Mouse (Mus musculus) adrenal gland, adult 2 months (tissue): ENCODE measurements around the gene Sema4b. TPM values are rescaled to one million over a fixed set of nuclear protein-coding genes. Genes with fewer than 3 reads are reported as not detected.

Experiments
- DNase-seq: peaks from one replicate; pipeline ENCODE4 v3.0.0; 2021
- polyA plus RNA-seq: library from polyadenylated mRNA; depleted of rRNA; stranded (reverse); fragments of >200 nt; gene quantifications from 2 replicates; pipeline ENCODE4 v1.2.3, GENCODE M21; 2012
- total RNA-seq, 2 experiments: library from RNA; stranded (reverse); gene quantifications; 2 replicates each; pipeline ENCODE4 v1.2.3; 2021

The Sema4b gene
- total and polyA plus RNA-seq, 3 experiments: 57.7 to 66.4 (median 65.8) TPM

DNA sequence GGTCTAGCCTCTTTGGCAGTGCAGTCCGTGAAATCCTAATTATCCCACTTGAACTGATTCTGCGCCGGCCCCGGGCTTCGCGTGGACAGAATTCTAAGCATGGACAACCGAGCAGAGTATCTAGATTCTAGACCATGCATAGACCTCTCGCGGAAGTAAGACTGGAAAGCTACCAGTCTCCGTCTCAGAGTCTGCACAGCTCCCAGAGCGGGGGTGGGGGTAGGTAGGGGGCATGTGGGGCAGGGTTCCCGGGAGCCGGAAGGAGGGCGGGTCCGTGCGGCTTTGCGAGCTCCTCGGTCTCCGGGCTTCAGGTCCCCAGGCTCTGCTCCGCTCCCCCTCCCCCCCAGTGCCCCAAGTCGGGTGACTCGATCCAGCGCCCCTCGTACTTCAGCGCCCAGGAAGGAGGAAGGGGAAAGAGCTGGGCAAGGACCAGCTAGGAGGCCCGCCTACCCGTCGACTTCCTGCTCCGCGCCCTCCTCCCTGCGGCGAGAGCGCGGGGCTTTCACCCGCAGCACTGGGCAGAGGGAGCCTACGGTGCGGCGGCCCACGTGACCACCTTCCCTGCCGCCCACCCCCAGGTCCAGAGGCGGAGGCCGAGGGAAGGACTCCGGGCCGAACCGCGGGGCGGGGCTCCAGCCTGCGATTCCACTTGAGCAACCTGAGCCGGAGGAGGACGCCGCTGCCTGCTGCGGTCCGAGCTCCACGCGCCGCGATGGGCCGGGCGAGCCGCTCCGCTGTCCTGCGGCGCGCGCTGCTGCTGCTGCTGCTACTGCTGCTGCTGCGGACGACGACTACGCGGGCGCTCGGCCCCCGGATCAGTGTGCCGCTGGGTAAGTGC is 11.5 kb downstream of the Sema4b start:
- peak; percentile 93 for DNase-seq

- DNase-seq: peak; percentile 56
These were observed 12.2 kb downstream of the Sema4b start for GRCm38 (mm10) chr7:80198863-80199262.

DNA sequence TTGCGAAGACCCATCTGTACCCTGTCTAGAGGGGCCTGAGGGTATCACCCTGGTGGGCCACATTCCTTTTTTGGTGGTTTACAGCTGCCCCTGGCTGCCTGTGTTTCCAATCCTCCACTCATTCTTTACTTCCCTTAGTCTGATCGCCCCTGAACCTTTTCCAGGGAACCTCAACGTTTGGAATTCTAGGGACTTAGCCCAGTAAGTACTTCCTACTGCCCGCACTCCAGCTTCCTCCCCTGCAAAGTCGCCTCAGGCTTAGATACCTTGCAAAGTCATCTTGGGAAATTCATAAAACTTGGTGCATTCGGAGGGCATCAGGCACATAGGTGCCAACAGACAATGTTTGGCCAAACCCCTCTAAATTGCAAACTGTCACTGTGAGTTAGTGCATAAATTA is 12.6 kb downstream of the Sema4b start:
- DNase-seq: no peak

GRCm38 (mm10) chr7:80199851-80200587 is 13.4 kb downstream of the Sema4b start:
- peak; percentile 25 for DNase-seq

GRCm38 (mm10) chr7:80200588-80200945 is 13.9 kb downstream of the Sema4b start:
- DNase-seq: no peak

GRCm38 (mm10) chr7:80200963-80201539 is 14.4 kb downstream of the Sema4b start:
- DNase-seq: peak; percentile 74

DNA sequence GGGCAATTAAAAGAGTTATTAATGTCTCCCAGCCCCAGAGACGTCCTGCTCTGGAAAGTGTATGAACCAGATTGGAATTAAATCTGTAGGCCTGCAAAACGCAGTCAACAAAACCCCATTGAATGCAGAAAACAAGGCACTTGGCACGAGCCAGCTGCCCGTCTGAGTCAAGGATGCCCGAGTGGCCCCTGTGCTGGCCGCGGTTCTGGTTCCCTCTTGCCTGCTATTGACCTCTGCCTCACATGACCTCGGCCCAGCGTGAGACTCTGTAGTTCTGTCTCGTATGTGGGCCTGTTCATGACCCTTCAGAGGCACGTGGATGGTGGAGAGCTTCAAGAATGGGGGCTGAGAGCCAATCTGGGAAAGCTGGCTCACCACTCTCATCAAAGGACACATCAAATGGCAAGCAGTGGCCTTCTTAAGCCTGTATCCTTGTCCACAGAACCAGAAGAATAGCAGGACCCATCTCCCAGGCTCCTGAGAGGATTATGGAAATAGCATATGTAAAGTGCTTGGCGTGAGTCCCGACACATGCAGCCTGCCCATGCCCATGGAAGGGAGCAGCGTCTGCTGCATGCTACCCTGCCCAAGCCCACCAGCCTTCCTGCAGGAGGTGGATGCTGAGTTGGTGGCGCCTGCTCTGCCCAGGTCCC is 15.4 kb downstream of the Sema4b start:
- DNase-seq: peak; percentile 81

- peak; percentile 46 for DNase-seq
These were observed 16.3 kb downstream of the Sema4b start for GRCm38 (mm10) chr7:80202961-80203360.

GRCm38 (mm10) chr7:80203638-80204096 is 17.0 kb downstream of the Sema4b start:
- peak; percentile 71 for DNase-seq

GRCm38 (mm10) chr7:80204362-80204761 is 17.7 kb downstream of the Sema4b start:
- DNase-seq: no peak

DNA sequence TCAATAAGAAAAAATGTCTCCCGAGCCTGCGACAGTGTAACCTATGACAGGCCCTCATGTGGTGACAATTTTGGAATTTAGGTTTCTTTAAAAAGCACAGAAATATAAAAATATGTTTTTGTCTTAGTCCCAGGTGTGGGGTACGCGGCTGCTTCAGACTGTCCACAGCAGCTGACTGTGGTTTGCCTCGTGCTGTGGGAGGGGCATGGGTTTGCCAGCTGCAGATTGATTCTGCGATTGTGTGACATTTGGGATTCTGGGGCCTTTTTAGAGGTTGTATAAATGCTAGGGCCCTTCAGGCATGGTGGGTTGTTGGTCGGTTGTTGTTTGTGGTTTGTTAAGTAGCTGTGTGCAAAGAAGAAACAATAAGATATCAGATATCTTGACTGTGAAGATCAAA is 18.3 kb downstream of the Sema4b start:
- no peak for DNase-seq

- DNase-seq: peak; percentile 63
These were observed 19.3 kb downstream of the Sema4b start for GRCm38 (mm10) chr7:80205705-80206589.

GRCm38 (mm10) chr7:80207314-80207731 is 20.7 kb downstream of the Sema4b start:
- DNase-seq: peak; percentile 81

DNA sequence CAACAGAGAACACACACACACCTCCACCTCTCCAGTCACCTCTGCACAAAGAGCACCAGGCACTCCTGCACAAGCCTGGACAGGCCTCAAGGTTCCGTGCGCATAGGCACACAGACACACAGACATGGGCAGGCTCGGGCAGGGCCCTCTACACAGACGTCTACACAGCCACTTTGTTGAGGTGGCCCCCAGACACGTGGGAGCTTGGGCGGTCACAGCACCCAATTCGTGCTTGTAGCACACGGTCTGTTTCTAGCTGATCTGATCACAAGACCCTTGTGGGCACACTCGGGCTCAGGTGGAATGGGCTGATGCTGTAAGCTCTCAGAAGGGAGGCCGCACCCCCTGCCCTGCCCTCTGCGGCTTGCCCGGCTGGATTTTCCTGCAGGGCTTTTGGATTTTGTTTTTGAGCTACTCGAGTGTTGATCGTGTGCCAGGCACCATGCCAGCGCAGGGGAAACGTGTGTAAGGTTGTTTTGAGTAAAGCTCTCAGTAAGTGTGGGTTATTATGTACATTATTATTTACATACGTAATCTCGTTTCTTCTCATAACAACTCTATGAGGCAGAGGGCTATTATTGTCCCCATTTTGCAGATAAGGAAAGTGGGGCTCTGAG is 21.5 kb downstream of the Sema4b start:
- no peak for DNase-seq

- peak; percentile 82 for DNase-seq
These were observed 22.2 kb downstream of the Sema4b start for GRCm38 (mm10) chr7:80208738-80209430.

GRCm38 (mm10) chr7:80209669-80210068 is 23.0 kb downstream of the Sema4b start:
- DNase-seq: no peak

DNA sequence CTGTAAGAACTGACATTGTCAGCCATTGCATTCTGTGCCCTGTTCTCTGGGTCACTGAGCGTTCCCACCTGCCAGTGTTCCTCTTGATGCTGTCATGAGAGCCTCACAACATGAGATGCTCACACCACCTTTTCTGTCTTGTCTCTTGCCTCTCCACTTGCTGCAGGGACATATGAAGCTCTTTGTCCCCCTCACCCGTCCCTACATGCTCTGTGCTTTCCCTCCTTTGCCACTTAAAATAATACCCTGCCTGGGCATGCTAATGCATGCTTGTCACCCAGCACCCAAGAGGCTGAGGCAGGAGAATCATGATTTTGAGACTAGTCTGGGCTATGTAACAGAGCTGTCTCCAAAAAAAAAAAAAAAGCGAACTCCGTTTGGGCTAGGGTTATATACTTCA is 24.3 kb downstream of the Sema4b start:
- DNase-seq: no peak

DNA sequence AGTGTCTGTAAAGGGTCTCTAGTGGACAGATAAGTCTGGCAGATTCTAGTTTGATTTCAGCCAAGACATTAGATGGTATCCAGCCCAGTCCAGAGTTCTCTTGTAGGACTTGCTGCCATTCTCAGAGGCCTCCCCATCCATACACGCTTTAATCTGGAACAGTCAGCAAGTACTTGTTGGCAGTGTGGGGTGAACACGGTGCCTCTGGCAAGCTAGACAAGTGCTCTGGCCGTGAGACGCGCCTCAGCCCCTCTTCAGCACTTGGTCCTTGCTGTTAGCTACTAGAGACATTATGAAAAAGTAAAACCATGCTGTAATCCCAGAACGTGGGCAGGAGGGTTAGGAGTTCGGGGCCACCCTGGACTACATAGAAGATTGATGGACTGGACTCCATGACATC is 27.0 kb downstream of the Sema4b start:
- DNase-seq: no peak

GRCm38 (mm10) chr7:80214459-80214858 is 27.8 kb downstream of the Sema4b start:
- no peak for DNase-seq

GRCm38 (mm10) chr7:80215398-80215797 is 28.8 kb downstream of the Sema4b start:
- DNase-seq: peak; percentile 79
